Mouse (Mus musculus) G1E (cell line): ENCODE measurements around the gene Ccdc8.

ENCODE experiments used
- CTCF ChIP-seq: IDR thresholded peaks from 2 replicates; pipeline ENCODE4 v1.5.1; 2012; ENCODE audit warnings: low read depth, low read length, inconsistent platforms, mixed read lengths
- GATA2 ChIP-seq: IDR thresholded peaks from 2 replicates; pipeline ENCODE4 v1.6.1; 2012; ENCODE audit warnings: low read depth, low read length, inconsistent platforms, borderline replicate concordance
- POLR2AphosphoS5 ChIP-seq: IDR thresholded peaks from 2 replicates; pipeline ENCODE4 v1.6.1; 2012; ENCODE audit warnings: low read depth, low read length, inconsistent platforms; ENCODE audit not compliant: insufficient replicate concordance

DNA sequence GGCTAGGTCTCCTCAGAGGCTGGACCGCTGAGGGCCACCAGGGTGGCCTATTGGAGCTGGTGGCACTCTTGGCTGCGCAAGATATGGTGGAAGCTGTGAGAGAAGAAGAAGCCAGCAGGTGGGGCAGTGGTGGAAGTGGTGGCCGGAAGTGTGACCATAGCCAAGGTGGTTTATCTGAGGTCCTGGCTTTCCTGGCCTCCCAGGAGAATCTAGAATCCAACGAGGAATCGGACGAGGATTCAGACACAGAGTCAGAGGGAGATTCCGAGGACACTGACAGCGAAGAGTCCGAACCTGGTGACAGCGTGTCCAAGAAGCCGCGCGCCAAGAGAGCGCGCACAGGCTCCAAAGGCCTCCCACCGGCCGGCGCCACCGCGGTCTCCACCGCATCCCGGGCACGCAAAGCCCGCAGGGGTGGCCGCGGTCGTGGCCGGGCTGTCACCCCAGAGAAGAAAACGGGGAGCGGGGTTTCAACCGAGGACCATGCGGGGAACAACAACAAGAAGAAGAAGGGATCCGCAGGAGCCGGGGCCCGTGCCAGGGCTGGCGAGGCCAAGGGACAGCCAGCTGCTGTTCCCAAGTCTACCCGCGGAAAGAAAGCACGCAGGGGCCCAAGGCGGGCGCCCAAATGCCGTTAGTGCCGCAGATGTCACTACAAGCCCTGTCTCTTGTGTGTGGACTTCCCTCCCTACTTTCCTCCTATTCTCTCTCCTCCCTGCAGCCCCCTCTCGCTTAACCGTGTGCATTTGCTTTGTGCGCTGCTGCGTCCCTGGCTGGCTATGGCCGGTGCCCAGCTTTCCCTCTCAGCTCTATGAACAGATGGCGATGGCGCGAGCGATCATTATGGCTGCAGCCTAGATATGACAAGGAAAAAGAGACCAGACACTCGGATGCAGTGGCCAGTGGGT lies 45.8 kb upstream of the Ccdc8 start:
- TF ChIP-seq CTCF (no peak), POLR2AphosphoS5 (no peak), GATA2 (no peak)
